Mouse (Mus musculus): ENCODE measurements around the gene Pheta1.

DNA sequence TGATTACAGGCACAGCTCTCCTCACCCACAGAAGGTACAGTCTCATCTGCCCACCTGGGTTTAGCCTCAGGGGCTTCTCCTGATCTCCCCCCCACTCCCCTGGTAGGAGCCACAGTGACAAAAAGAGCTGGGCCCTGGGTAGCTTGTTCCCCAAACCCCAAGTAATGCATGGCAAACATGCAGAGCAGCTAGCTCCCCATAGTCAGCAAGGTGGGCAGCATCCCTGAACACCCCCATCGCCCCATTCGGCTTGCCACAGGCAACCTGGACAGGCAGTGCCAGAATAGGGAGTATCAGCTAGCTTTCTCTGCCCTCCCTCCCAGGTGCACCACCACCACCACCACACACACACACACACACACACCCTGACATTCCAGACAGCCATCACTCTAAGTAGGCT is 15.6 kb upstream of the Pheta1 start:
- no peak for TF ChIP-seq POLR2A (IDR thresholded peaks at IDR 0.05; ENCODE audit: extremely low read depth, insufficient read depth, low read length)
- TF ChIP-seq CTCF (IDR thresholded peaks at IDR 0.05; ENCODE audit: extremely low read depth, insufficient read depth, low read length): no peak

Measured in cortical plate, adult 2 months (tissue).